Mouse (Mus musculus) lung, adult 18-20 months (tissue): ENCODE results near the gene Suds3.

ENCODE experiments used
- DNase-seq, 2 experiments: peaks; one replicate each; pipeline ENCODE4 v3.0.0; 2022; ENCODE audit warnings: mixed read lengths in 2 of 2

The Suds3 gene

GRCm38 (mm10) chr5:117111064-117111773 lies 4.7 kb downstream of the Suds3 start:
- no peak for DNase-seq

GRCm38 (mm10) chr5:117109522-117109921 lies 6.4 kb downstream of the Suds3 start:
- no peak for DNase-seq

GRCm38 (mm10) chr5:117108731-117109130 lies 7.2 kb downstream of the Suds3 start:
- no peak for DNase-seq

- DNase-seq = no peak
Observed at GRCm38 (mm10) chr5:117108292-117108691, 7.6 kb downstream of the Suds3 start.

- DNase-seq = no peak
Observed at GRCm38 (mm10) chr5:117105761-117106160, 10.2 kb downstream of the Suds3 start.

GRCm38 (mm10) chr5:117104329-117104728 lies 11.6 kb downstream of the Suds3 start:
- no peak for DNase-seq

GRCm38 (mm10) chr5:117103194-117103929 lies 12.6 kb downstream of the Suds3 start:
- DNase-seq = no peak

GRCm38 (mm10) chr5:117099742-117100141 lies 16.2 kb downstream of the Suds3 start:
- no peak for DNase-seq

- no peak for DNase-seq
Observed at GRCm38 (mm10) chr5:117099008-117099407, 16.9 kb downstream of the Suds3 start.

GRCm38 (mm10) chr5:117096716-117097115 lies 19.2 kb downstream of the Suds3 start:
- DNase-seq = peak; percentile 42 to 44

GRCm38 (mm10) chr5:117094431-117094830 lies 21.5 kb downstream of the Suds3 start:
- DNase-seq = peak in 1 of 2 experiments; percentile 24

- DNase-seq = no peak
Observed at GRCm38 (mm10) chr5:117089786-117090185, 26.1 kb downstream of the Suds3 start.

GRCm38 (mm10) chr5:117089147-117089546 lies 26.8 kb downstream of the Suds3 start:
- no peak for DNase-seq

- DNase-seq = no peak
Observed at GRCm38 (mm10) chr5:117087718-117088117, 28.2 kb downstream of the Suds3 start.

GRCm38 (mm10) chr5:117069498-117069894 lies 46.4 kb downstream of the Suds3 start:
- no peak for DNase-seq

GRCm38 (mm10) chr5:117068808-117069497 lies 47.0 kb downstream of the Suds3 start:
- DNase-seq = no peak

GRCm38 (mm10) chr5:117068181-117068580 lies 47.7 kb downstream of the Suds3 start:
- no peak for DNase-seq

GRCm38 (mm10) chr5:117061251-117061650 lies 54.7 kb downstream of the Suds3 start:
- DNase-seq = no peak

GRCm38 (mm10) chr5:117060484-117061130 lies 55.3 kb downstream of the Suds3 start:
- no peak for DNase-seq

GRCm38 (mm10) chr5:117049940-117050339 lies 66.0 kb downstream of the Suds3 start:
- no peak for DNase-seq

GRCm38 (mm10) chr5:117045101-117045500 lies 70.8 kb downstream of the Suds3 start:
- no peak for DNase-seq

- DNase-seq = no peak
Observed at GRCm38 (mm10) chr5:117042661-117043060, 73.3 kb downstream of the Suds3 start.
